10 mouse cellular contexts compared by ENCODE assay signal in the genomic region with DNA sequence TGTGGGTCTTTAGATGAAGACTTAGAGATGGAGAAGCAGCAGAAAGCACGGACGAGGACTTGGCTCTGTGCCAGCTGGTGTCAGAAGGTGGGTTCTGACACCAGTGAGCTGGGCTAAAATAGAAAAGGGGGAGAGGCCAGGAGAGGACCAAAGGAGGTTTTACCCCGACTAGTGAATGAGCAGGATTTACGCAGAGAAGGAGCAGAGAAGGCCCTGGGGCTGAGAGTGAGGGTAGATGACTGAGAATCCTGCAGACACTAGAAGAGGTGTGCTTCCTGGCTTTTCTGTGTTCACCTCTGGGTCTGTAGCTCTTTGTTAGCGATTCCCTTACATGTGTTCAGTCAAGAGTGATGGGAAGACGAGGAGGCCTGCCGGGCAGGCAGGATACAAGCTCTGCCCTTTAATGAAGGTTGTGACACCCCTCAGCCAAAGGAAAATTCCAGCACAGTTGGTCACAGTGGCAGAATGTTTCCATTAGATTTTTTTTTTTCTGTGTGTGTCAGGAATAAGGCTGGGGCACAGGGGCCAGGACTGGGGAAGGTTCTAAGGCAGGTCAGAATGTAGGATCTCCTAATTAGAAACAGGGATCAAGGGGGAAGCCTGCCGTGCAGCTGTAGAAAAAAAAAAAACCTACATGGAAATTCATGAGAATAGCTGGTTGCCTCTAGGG. TPM values are rescaled to one million over a fixed set of nuclear protein-coding genes. Genes with fewer than 3 reads are reported as not detected.
DNase-seq lines count a peak whose midpoint lies in the region; ATAC-seq and TF ChIP-seq lines count a peak whose summit lies in the region.
"Had no signal": no experiment of that assay in that cellular context is flagged by ENCODE, and none has a peak within 500 bp of the region (broad histone marks: within the 10 kb centered on the region; RNA-seq: fewer than 3 reads in every experiment).

No protein-coding gene starts in this region.

- no peak for TF ChIP-seq EP300 in liver, postnatal 0 days (IDR thresholded peaks at IDR 0.05; ENCODE audit: low read depth)

- H3K9ac ChIP-seq in embryonic facial prominence, embryonic 13.5 days, result peak overlapping the region; percentile 46; the same call in 1 of the 2 replicates
- H3K9ac ChIP-seq in hindbrain, embryonic 15.5 days, result no peak overlapping the region; the same call in 1 of the 2 replicates
- H3K9ac ChIP-seq in neural tube, embryonic 13.5 days, result peak overlapping the region; percentile 89
- no peak overlapping the region for H3K9ac ChIP-seq in liver, postnatal 0 days (replicated peaks)

- ATAC-seq in embryonic facial prominence, embryonic 13.5 days (ENCODE audit: insufficient number of reproducible peaks, insufficient read depth, low FRiP score, low TSS enrichment, low read depth), result no peak
- ATAC-seq in hindbrain, embryonic 15.5 days (ENCODE audit: low FRiP score, low read depth), result no peak
- no peak for ATAC-seq in neural tube, embryonic 13.5 days (ENCODE audit: low read depth)
- ATAC-seq in liver, postnatal 0 days, result no peak

- H3K4me3 ChIP-seq in layer of hippocampus, adult 2 months, result no peak overlapping the region
- peak overlapping the region; percentile 68 for H3K4me3 ChIP-seq in embryonic facial prominence, embryonic 13.5 days
- peak overlapping the region; percentile 61 for H3K4me3 ChIP-seq in hindbrain, embryonic 15.5 days
- H3K4me3 ChIP-seq in neural tube, embryonic 13.5 days, result peak overlapping the region; percentile 75
- no peak overlapping the region for H3K4me3 ChIP-seq in liver, postnatal 0 days (ENCODE audit: low read depth, low read length)

- H3K36me3 ChIP-seq in embryonic facial prominence, embryonic 13.5 days, result no peaks in the 10 kb centered on the region
- no peaks in the 10 kb centered on the region for H3K36me3 ChIP-seq in hindbrain, embryonic 15.5 days
- H3K36me3 ChIP-seq in neural tube, embryonic 13.5 days, result no peaks in the 10 kb centered on the region
- H3K36me3 ChIP-seq in liver, postnatal 0 days (replicated peaks; ENCODE audit: insufficient read depth, low read length), result no peaks in the 10 kb centered on the region
- H3K36me3 ChIP-seq: G1E had no signal

- H3K4me2 ChIP-seq in embryonic facial prominence, embryonic 13.5 days, result peak overlapping the region; percentile 82
- H3K4me2 ChIP-seq in hindbrain, embryonic 15.5 days, result peak overlapping the region; percentile 79
- H3K4me2 ChIP-seq in neural tube, embryonic 13.5 days, result peak overlapping the region; percentile 83
- H3K4me2 ChIP-seq in liver, postnatal 0 days (ENCODE audit: low read depth, low read length), result no peak overlapping the region

- H3K9me3 ChIP-seq in embryonic facial prominence, embryonic 13.5 days, result no peaks in the 10 kb centered on the region
- H3K9me3 ChIP-seq in hindbrain, embryonic 15.5 days, result no peaks in the 10 kb centered on the region
- no peaks in the 10 kb centered on the region for H3K9me3 ChIP-seq in neural tube, embryonic 13.5 days
- H3K9me3 ChIP-seq in liver, postnatal 0 days (ENCODE audit: low read length), result no peaks in the 10 kb centered on the region
- H3K9me3 ChIP-seq: G1E had no signal

- TF ChIP-seq CTCF in layer of hippocampus, adult 2 months (conservative IDR thresholded peaks at IDR 0.05), result no peak
- TF ChIP-seq CTCF in liver, postnatal 0 days (IDR thresholded peaks at IDR 0.05; ENCODE audit: low read depth), result no peak

- WGBS in embryonic facial prominence, embryonic 13.5 days, result 11% methylated on average over 8 of the region's 8 CpGs
- 22% methylated on average over 8 of the region's 8 CpGs for WGBS in hindbrain, embryonic 15.5 days
- WGBS in neural tube, embryonic 13.5 days, result 30% methylated on average over 8 of the region's 8 CpGs
- WGBS in liver, postnatal 0 days (ENCODE audit: insufficient replicate concordance), result 71% methylated on average over 8 of the region's 8 CpGs

- H3K4me1 ChIP-seq in embryonic facial prominence, embryonic 13.5 days, result peaks cover 54% of the 10 kb centered on the region
- H3K4me1 ChIP-seq in hindbrain, embryonic 15.5 days (replicated peaks), result peaks cover 66% of the 10 kb centered on the region
- H3K4me1 ChIP-seq in neural tube, embryonic 13.5 days (replicated peaks), result peaks cover 72% of the 10 kb centered on the region
- H3K4me1 ChIP-seq in liver, postnatal 0 days (ENCODE audit: insufficient read depth), result peaks cover 11% of the 10 kb centered on the region

- H3K27ac ChIP-seq in layer of hippocampus, adult 2 months, result peak overlapping the region; percentile 12; the same call in 1 of the 2 replicates
- peak overlapping the region; percentile 83 for H3K27ac ChIP-seq in embryonic facial prominence, embryonic 13.5 days
- peak overlapping the region; percentile 90 for H3K27ac ChIP-seq in hindbrain, embryonic 15.5 days (replicated peaks)
- H3K27ac ChIP-seq in neural tube, embryonic 13.5 days (replicated peaks), result peak overlapping the region; percentile 86
- H3K27ac ChIP-seq in liver, postnatal 0 days (ENCODE audit: low read depth), result no peak overlapping the region

- DNase-seq in layer of hippocampus, adult 2 months (ENCODE audit: low spot score in 2 of 2), result no peak
- no peak for DNase-seq in layer of hippocampus, postnatal 25 days (ENCODE audit: extremely low spot score in 1 of 2, low spot score in 1 of 2)
- DNase-seq in liver, postnatal 0 days, result no peak
- no peak for DNase-seq in thymus, postnatal 4 days
- DNase-seq in lung, postnatal 25 days (ENCODE audit: low spot score), result no peak
- DNase-seq: kidney, adult 8-10 months had no signal

- H3K27me3 ChIP-seq in embryonic facial prominence, embryonic 13.5 days, result no peaks in the 10 kb centered on the region
- H3K27me3 ChIP-seq in hindbrain, embryonic 15.5 days, result no peaks in the 10 kb centered on the region
- no peaks in the 10 kb centered on the region for H3K27me3 ChIP-seq in neural tube, embryonic 13.5 days
- H3K27me3 ChIP-seq in liver, postnatal 0 days (ENCODE audit: insufficient read depth, low read length), result peaks cover 14% of the 10 kb centered on the region

RNA-seq across cellular contexts. Expression of gene Dixdc1, which starts 13.3 kb away (rescaled TPM):
- 10 to 100 TPM; 80.1 to 87.4 TPM for total RNA-seq in layer of hippocampus, adult 2 months (2021)
- 10 to 100 TPM; 83.7 to 91.2 TPM for total RNA-seq in layer of hippocampus, postnatal 25 days (2021)
- polyA plus RNA-seq in embryonic facial prominence, embryonic 13.5 days (2015; fragmentation: Nextera tagmentation; extraction: Ambion mirVana), result 22.6 and 23.3 TPM in 2 replicates
- 31.3 and 31.7 TPM in 2 replicates for polyA plus RNA-seq in hindbrain, embryonic 15.5 days (2015; fragmentation: Nextera tagmentation; extraction: Ambion mirVana)
- polyA plus RNA-seq in neural tube, embryonic 13.5 days (2015; fragmentation: Nextera tagmentation; extraction: Ambion mirVana), result 31.8 TPM in 2 replicates
- 3.6 and 3.7 TPM in 2 replicates for polyA plus RNA-seq in liver, postnatal 0 days (2015; fragmentation: Nextera tagmentation; extraction: Ambion mirVana)
- polyA plus RNA-seq: G1E had no signal

RNA-seq across cellular contexts. Expression of gene 2310030G06Rik, which starts 20.3 kb away (rescaled TPM):
- 1 to 10 TPM in 1 of 2 experiments, under 1 TPM in 1; 0.87 to 1.9 TPM for total RNA-seq in layer of hippocampus, adult 2 months (2021)
- 1 to 10 TPM; 1.7 to 1.9 TPM for total RNA-seq in layer of hippocampus, postnatal 25 days (2021)
- 6.0 and 6.7 TPM in 2 replicates for polyA plus RNA-seq in embryonic facial prominence, embryonic 13.5 days (2015; fragmentation: Nextera tagmentation; extraction: Ambion mirVana)
- 1.7 and 2.0 TPM in 2 replicates for polyA plus RNA-seq in hindbrain, embryonic 15.5 days (2015; fragmentation: Nextera tagmentation; extraction: Ambion mirVana)
- polyA plus RNA-seq in neural tube, embryonic 13.5 days (2015; fragmentation: Nextera tagmentation; extraction: Ambion mirVana), result 1.7 and 2.3 TPM in 2 replicates
- 11.6 and 13.9 TPM in 2 replicates for polyA plus RNA-seq in liver, postnatal 0 days (2015; fragmentation: Nextera tagmentation; extraction: Ambion mirVana)
- polyA plus RNA-seq: G1E had no signal

RNA-seq across cellular contexts. Expression of gene Cryab, which starts 25.1 kb away (rescaled TPM):
- 100 to 1,000 TPM; 117 to 119 TPM for total RNA-seq in layer of hippocampus, adult 2 months (2021)
- 100 to 1,000 TPM; 125 to 157 TPM for total RNA-seq in layer of hippocampus, postnatal 25 days (2021)
- polyA plus RNA-seq in embryonic facial prominence, embryonic 13.5 days (2015; fragmentation: Nextera tagmentation; extraction: Ambion mirVana), result 17.1 and 21.3 TPM in 2 replicates
- polyA plus RNA-seq in hindbrain, embryonic 15.5 days (2015; fragmentation: Nextera tagmentation; extraction: Ambion mirVana), result 13.3 and 15.4 TPM in 2 replicates
- 15.3 and 19.5 TPM in 2 replicates for polyA plus RNA-seq in neural tube, embryonic 13.5 days (2015; fragmentation: Nextera tagmentation; extraction: Ambion mirVana)
- polyA plus RNA-seq in liver, postnatal 0 days (2015; fragmentation: Nextera tagmentation; extraction: Ambion mirVana), result 9.1 and 14.2 TPM in 2 replicates
- polyA plus RNA-seq: G1E had no signal

RNA-seq across cellular contexts. Expression of gene Hspb2, which starts 26.1 kb away (rescaled TPM):
- total RNA-seq in layer of hippocampus, adult 2 months (2021), result under 1 TPM; 0.51 to 0.79 TPM
- 1 to 10 TPM in 1 of 2 experiments, under 1 TPM in 1; 0.96 to 1.7 TPM for total RNA-seq in layer of hippocampus, postnatal 25 days (2021)
- 4.8 and 5.7 TPM in 2 replicates for polyA plus RNA-seq in embryonic facial prominence, embryonic 13.5 days (2015; fragmentation: Nextera tagmentation; extraction: Ambion mirVana)
- 1.6 and 1.8 TPM in 2 replicates for polyA plus RNA-seq in hindbrain, embryonic 15.5 days (2015; fragmentation: Nextera tagmentation; extraction: Ambion mirVana)
- 2.4 and 4.5 TPM in 2 replicates for polyA plus RNA-seq in neural tube, embryonic 13.5 days (2015; fragmentation: Nextera tagmentation; extraction: Ambion mirVana)
- polyA plus RNA-seq in liver, postnatal 0 days (2015; fragmentation: Nextera tagmentation; extraction: Ambion mirVana), result 0.86 and 1.2 TPM in 2 replicates
- total RNA-seq: G1E had no signal
- polyA plus RNA-seq: G1E had no signal

RNA-seq across cellular contexts. Expression of gene Fdxacb1, which starts 42.0 kb away (rescaled TPM):
- total RNA-seq in layer of hippocampus, adult 2 months (2021), result 1 to 10 TPM; 5.5 to 6.3 TPM
- 1 to 10 TPM; 5.1 to 5.8 TPM for total RNA-seq in layer of hippocampus, postnatal 25 days (2021)
- 11.1 and 12.4 TPM in 2 replicates for polyA plus RNA-seq in embryonic facial prominence, embryonic 13.5 days (2015; fragmentation: Nextera tagmentation; extraction: Ambion mirVana)
- 11.1 and 11.3 TPM in 2 replicates for polyA plus RNA-seq in hindbrain, embryonic 15.5 days (2015; fragmentation: Nextera tagmentation; extraction: Ambion mirVana)
- polyA plus RNA-seq in neural tube, embryonic 13.5 days (2015; fragmentation: Nextera tagmentation; extraction: Ambion mirVana), result 8.9 and 12.9 TPM in 2 replicates
- 4.9 and 6.6 TPM in 2 replicates for polyA plus RNA-seq in liver, postnatal 0 days (2015; fragmentation: Nextera tagmentation; extraction: Ambion mirVana)

Comparison
In these comparisons a context has a peak if more than half of its experiments do, and no peak if none do; other contexts are left out.
1. H3K4me3 ChIP-seq: peak in embryonic facial prominence, embryonic 13.5 days (single experiment), hindbrain, embryonic 15.5 days (single experiment) and neural tube, embryonic 13.5 days (single experiment); none in layer of hippocampus, adult 2 months (single experiment) and liver, postnatal 0 days (single experiment).
2. H3K9ac ChIP-seq: peak in embryonic facial prominence, embryonic 13.5 days (single experiment) and neural tube, embryonic 13.5 days (single experiment); none in hindbrain, embryonic 15.5 days (single experiment) and liver, postnatal 0 days (single experiment).